Mouse (Mus musculus) ES-E14 (cell line): Measurements from ENCODE around the gene Borcs7.

Experiments used
- HCFC1 ChIP-seq: IDR thresholded peaks from 2 replicates; pipeline ENCODE4 v1.6.1; 2012; ENCODE audit warnings: low read length, inconsistent platforms, borderline replicate concordance; ENCODE audit not compliant: insufficient read depth
- MAFK ChIP-seq: IDR thresholded peaks from 2 replicates; pipeline ENCODE4 v1.6.1; 2014; ENCODE audit warnings: mild to moderate bottlenecking, low read depth, low read length, inconsistent platforms; ENCODE audit not compliant: insufficient read depth
- ZC3H11A ChIP-seq: IDR thresholded peaks from 2 replicates; pipeline ENCODE4 v1.6.1; 2012; ENCODE audit warnings: low read depth, mild to moderate bottlenecking, inconsistent platforms, low read length, borderline replicate concordance
- ZNF384 ChIP-seq: IDR thresholded peaks from 2 replicates; pipeline ENCODE4 v1.6.1; 2012; ENCODE audit warnings: low read depth, low read length, inconsistent platforms

GRCm38 (mm10) chr19:46696482-46696881 lies 6.8 kb downstream of the Borcs7 start:
- TF ChIP-seq ZNF384 (no peak), MAFK (no peak), ZC3H11A (no peak), HCFC1 (no peak)
